ENCODE assay signal across 11 mouse cellular contexts in genomic region chr1:138148844-138149243, GRCm38 (mm10). TPM values are rescaled to one million over a fixed set of nuclear protein-coding genes. Genes with fewer than 3 reads are reported as not detected.
DNase-seq lines count a peak whose midpoint lies in the region; ATAC-seq lines count a peak whose summit lies in the region.
"Had no signal": no experiment of that assay in that cellular context is flagged by ENCODE, and none has a peak within 500 bp of the region (broad histone marks: within the 10 kb centered on the region; RNA-seq: fewer than 3 reads in every experiment).

No protein-coding gene starts in this region.

- H3K27ac ChIP-seq in hindbrain, embryonic 13.5 days, result no peak overlapping the region
- H3K27ac ChIP-seq in hindbrain, embryonic 10.5 days, result no peak overlapping the region
- H3K27ac ChIP-seq: embryonic facial prominence, embryonic 15.5 days; liver, embryonic 14.5 days had no signal

- peak; percentile 68; the same call in 1 of the 2 replicates for ATAC-seq in hindbrain, embryonic 13.5 days (ENCODE audit: low FRiP score)

- no peaks in the 10 kb centered on the region for H3K27me3 ChIP-seq in hindbrain, embryonic 13.5 days
- no peaks in the 10 kb centered on the region for H3K27me3 ChIP-seq in hindbrain, embryonic 10.5 days (ENCODE audit: insufficient read depth, poor library complexity, severe bottlenecking)
- H3K27me3 ChIP-seq: embryonic facial prominence, embryonic 15.5 days had no signal

- no peaks in the 10 kb centered on the region for H3K36me3 ChIP-seq in hindbrain, embryonic 13.5 days
- H3K36me3 ChIP-seq in hindbrain, embryonic 10.5 days, result no peaks in the 10 kb centered on the region
- H3K36me3 ChIP-seq: embryonic facial prominence, embryonic 15.5 days had no signal

- no peaks in the 10 kb centered on the region; the same call in 1 of the 2 replicates for H3K4me1 ChIP-seq in hindbrain, embryonic 13.5 days (replicated peaks)
- H3K4me1 ChIP-seq in hindbrain, embryonic 10.5 days (replicated peaks), result 0 out of 2 replicates have a peak, but pooled peaks cover 4% of the 10 kb centered on the region

- no peak overlapping the region for H3K9ac ChIP-seq in hindbrain, embryonic 13.5 days
- H3K9ac ChIP-seq: embryonic facial prominence, embryonic 15.5 days; liver, embryonic 14.5 days had no signal

- no peak overlapping the region for H3K4me3 ChIP-seq in hindbrain, embryonic 13.5 days
- H3K4me3 ChIP-seq in hindbrain, embryonic 10.5 days, result no peak overlapping the region
- H3K4me3 ChIP-seq: embryonic facial prominence, embryonic 15.5 days; myocyte had no signal

- WGBS in hindbrain, embryonic 13.5 days, result 35% methylated on average over 4 of the region's 4 CpGs
- WGBS in hindbrain, embryonic 10.5 days, result 72% methylated on average over 4 of the region's 4 CpGs

- H3K9me3 ChIP-seq in hindbrain, embryonic 13.5 days, result no peaks in the 10 kb centered on the region
- no peaks in the 10 kb centered on the region for H3K9me3 ChIP-seq in hindbrain, embryonic 10.5 days
- H3K9me3 ChIP-seq: embryonic facial prominence, embryonic 15.5 days had no signal

- DNase-seq in hindbrain, embryonic 10.5 days (ENCODE audit: low spot score), result no peak
- DNase-seq in frontal cortex, postnatal 25 days (ENCODE audit: low spot score in 2 of 2), result peak; percentile 29 to 52
- DNase-seq in left cerebral cortex, adult 9 months (ENCODE audit: low spot score in 2 of 2), result peak; percentile 78 to 83
- peak; percentile 56 for DNase-seq in right cerebral cortex, postnatal 14 days
- no peak for DNase-seq in urinary bladder, postnatal 14 days (ENCODE audit: low spot score)
- DNase-seq in spleen, adult 18-20 months, result no peak
- no peak for DNase-seq in adrenal gland, adult 8-10 months

- H3K4me2 ChIP-seq in hindbrain, embryonic 13.5 days, result no peak overlapping the region
- H3K4me2 ChIP-seq: embryonic facial prominence, embryonic 15.5 days had no signal

RNA-seq across cellular contexts. Expression of gene Ptprc, which starts 26.7 kb away (rescaled TPM):
- polyA plus RNA-seq in hindbrain, embryonic 13.5 days (2015; fragmentation: Nextera tagmentation; extraction: Ambion mirVana), result 0.88 and 1.1 TPM in 2 replicates
- 1.3 and 1.4 TPM in 2 replicates for polyA plus RNA-seq in hindbrain, embryonic 10.5 days (2016; fragmentation: Nextera tagmentation; extraction: Ambion mirVana)
- 10 to 100 TPM in 2 of 4 experiments, 1 to 10 TPM in 2; 6.8 to 18.3 (median 12.3) TPM for total RNA-seq in adrenal gland, adult 8-10 months (2022)
- polyA plus RNA-seq: myocyte had no signal

Comparison
In these comparisons a context has a peak if more than half of its experiments do, and no peak if none do; other contexts are left out.
1. DNase-seq: peak in frontal cortex, postnatal 25 days (2 of 2), left cerebral cortex, adult 9 months (2 of 2) and right cerebral cortex, postnatal 14 days (single experiment); none in hindbrain, embryonic 10.5 days (single experiment), urinary bladder, postnatal 14 days (single experiment), spleen, adult 18-20 months (0 of 2) and adrenal gland, adult 8-10 months (single experiment).